Mouse (Mus musculus) gonadal fat pad, adult 2 months (tissue): Measurements from ENCODE around the gene Dusp6. TPM values are rescaled to one million over a fixed set of nuclear protein-coding genes. Genes with fewer than 3 reads are reported as not detected.

Source experiments
- DNase-seq: peaks from one replicate; pipeline ENCODE4 v3.0.0-alpha.2; 2012; ENCODE audit warnings: low read depth
- polyA plus RNA-seq: library from polyadenylated mRNA; depleted of rRNA; stranded (reverse); fragments of >200 nt; gene quantifications from 2 replicates; pipeline ENCODE4 v1.2.3, GENCODE M21; 2012

Gene Dusp6
- polyA plus RNA-seq, 1 experiment = 84.3 TPM

GRCm38 (mm10) chr10:99246797-99247508, 16.1 kb upstream of the Dusp6 start:
- no peak for DNase-seq

GRCm38 (mm10) chr10:99250874-99251281, 12.2 kb upstream of the Dusp6 start:
- no peak for DNase-seq

GRCm38 (mm10) chr10:99253412-99253811, 9.6 kb upstream of the Dusp6 start:
- DNase-seq = no peak

- no peak for DNase-seq
Measured at GRCm38 (mm10) chr10:99255830-99256570, 7.0 kb upstream of the Dusp6 start.

DNA sequence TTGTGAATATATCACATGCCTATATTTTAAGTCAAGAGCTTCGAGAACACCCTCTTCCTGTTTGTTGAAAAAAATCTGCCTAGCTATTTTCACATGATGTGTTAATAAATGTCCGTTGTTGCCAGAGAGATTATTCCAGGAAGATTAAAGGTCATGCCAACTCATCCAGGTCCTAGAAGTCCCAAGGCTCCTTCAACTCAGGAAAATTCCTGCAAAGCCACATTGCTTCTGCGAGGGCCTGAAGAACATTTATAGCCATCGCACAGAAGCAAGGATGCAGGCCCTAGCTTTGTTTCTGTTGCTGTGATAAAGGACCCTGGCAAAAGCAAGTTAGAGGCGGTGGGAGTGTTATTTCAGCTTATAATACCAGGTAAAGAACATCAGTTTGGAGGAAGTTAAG, 5.5 kb upstream of the Dusp6 start:
- no peak for DNase-seq

DNA sequence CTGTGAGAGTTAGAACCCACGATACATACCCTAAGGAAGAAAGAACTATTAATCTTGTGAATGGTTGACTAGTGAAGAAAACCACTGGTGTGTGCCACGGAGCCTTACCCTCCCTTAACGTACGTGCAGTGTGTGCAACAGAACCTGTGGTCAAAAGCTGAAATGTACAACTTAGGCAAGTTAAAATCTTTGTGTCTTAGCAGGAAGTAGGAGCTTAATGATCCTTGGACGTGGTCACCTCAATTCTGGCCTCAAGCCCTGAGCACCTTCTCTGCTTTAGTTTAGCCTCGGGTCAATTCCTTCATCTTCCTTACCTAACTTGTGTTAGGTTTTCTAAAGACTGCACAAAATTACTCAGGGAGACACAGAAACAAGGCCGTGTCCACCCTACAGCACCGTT, 3.2 kb upstream of the Dusp6 start:
- no peak for DNase-seq

DNA sequence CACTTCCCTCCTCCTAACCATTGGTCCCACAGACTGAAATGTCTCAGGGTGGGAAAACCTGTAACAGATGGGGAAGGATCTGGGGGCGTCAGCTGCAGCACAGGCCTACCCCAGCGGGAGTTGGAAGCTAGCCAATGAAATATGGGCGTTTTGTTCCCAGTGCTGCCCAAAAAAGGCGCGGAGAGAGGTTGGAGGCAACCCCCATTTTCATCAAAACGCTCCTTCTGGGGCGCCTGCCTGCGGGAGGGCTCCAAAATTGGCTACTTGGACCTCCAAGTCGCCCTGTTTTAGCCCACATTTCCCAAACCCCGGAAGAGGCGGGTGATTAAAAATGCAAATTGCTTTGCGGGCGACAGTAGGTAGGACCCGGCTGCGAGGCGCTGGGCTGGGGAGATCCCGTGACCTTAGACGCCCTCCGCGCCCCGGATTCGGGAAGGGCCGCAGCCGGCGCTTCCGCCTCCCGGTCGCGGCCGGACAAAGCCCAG, 1.8 kb upstream of the Dusp6 start:
- no peak for DNase-seq

DNA sequence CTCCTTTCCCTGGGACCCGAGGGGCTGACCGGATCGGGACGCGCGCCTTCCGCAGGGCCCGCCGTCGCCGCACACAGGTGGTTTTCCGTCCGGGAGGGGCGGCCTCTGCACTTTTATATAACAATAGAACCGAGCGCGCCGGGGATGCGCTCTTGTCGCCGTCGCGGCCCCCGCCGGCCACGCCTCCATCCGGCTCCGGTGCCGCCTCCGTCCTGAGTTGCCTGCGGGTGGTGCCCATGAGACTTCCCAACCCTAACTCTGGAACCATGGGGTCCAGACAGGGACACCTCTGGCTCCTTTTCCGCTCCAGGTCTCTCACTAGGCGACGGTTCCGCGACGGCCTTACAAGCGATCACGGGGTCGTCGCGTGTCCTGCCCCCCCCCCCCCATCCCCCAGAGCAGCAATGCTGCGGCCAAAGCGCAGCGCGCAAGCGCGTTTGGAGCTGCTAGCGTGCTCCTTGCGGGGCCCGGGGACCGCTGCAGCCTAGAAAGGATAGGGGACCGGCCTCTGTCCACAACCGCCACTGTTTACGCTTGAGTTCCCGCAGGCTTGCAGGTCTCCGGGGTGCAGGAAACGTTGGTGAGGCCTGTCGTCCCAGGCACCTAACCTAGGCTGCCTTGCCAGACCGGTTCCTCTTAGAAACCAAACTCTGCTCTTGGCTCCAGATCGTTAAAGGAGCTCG, 1.3 kb upstream of the Dusp6 start:
- DNase-seq = no peak

DNA sequence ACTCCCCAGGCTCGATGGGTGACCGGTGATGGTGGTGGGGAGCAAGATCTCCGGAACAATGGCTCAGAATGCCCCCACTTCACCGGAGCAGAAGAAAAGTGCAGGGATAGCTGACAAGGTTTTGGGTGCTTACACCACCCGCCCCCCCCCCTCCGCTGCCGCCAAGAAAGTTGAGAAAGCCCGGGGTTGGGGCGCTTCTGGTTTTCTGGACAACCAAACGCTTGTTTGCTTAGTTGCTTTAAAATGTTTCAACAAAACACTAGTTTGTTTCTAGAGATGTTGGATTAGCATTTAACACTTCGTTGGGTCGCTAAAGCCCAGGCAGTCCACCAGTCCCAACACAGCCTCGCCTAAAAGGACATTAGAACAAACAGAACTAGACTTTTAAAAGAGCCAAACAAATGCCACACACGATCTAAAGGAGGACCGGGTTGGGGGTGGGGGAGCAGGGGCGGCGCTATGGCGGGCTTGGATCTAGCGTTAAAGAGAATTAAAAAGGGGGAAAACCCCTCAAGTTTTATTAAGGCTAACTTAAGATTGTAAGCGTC, 638 bp upstream of the Dusp6 start:
- DNase-seq = no peak

DNA sequence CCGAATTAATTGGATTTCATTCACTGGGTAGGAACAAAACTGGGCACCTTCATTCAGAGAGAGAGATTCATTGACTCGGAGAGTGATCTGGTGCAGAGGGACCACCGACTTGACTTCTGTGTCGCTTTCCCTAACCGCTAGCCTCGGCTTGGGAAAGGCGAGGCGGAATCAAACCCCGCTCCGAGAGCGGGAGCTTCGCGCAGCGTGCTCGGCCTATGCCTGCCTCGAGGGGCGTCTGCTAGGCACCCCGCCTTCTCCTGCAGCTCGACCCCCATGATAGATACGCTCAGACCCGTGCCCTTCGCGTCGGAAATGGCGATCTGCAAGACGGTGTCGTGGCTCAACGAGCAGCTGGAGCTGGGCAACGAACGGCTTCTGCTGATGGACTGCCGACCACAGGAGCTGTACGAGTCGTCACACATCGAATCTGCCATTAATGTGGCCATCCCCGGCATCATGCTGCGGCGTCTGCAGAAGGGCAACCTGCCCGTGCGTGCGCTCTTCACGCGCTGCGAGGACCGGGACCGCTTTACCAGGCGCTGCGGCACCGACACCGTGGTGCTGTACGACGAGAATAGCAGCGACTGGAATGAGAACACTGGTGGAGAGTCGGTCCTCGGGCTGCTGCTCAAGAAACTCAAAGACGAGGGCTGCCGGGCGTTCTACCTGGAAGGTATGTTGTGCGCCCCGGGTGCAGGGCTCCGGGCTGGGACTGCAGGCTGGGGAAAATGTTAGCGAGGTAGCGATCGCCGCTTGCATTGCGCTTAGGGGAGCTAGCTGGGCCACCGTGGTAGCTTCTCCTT, 589 bp downstream of the Dusp6 start:
- no peak for DNase-seq

DNA sequence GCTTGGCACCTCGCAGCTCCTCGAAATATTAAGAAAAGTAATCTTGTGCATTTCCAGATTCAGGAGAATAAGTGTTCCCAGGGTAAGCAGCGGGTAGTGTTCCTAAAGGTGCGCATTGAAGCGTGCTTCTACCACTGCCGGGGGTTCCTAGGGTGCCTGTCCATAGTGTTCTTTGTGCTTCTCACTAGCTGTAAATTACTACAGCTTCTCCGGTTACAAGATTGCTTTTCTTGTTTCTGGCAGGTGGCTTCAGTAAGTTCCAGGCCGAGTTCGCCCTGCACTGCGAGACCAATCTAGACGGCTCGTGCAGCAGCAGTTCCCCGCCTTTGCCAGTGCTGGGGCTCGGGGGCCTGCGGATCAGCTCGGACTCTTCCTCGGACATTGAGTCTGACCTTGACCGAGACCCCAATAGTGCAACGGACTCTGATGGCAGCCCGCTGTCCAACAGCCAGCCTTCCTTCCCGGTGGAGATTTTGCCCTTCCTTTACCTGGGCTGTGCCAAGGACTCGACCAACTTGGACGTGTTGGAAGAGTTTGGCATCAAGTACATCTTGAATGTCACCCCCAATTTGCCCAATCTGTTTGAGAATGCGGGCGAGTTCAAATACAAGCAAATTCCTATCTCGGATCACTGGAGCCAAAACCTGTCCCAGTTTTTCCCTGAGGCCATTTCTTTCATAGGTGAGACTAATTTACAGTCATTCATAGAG, 1.4 kb downstream of the Dusp6 start:
- no peak for DNase-seq

GRCm38 (mm10) chr10:99265011-99265694, 2.1 kb downstream of the Dusp6 start:
- no peak for DNase-seq

DNA sequence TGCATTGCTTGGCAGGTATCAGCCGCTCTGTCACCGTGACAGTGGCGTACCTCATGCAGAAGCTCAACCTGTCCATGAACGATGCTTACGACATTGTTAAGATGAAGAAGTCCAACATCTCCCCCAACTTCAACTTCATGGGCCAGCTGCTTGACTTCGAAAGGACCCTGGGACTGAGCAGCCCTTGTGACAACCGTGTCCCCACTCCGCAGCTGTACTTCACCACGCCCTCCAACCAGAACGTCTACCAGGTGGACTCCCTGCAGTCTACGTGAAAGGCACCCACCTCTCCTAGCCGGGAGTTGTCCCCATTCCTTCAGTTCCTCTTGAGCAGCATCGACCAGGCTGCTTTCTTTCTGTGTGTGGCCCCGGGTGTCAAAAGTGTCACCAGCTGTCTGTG, 3.0 kb downstream of the Dusp6 start:
- DNase-seq = no peak

DNA sequence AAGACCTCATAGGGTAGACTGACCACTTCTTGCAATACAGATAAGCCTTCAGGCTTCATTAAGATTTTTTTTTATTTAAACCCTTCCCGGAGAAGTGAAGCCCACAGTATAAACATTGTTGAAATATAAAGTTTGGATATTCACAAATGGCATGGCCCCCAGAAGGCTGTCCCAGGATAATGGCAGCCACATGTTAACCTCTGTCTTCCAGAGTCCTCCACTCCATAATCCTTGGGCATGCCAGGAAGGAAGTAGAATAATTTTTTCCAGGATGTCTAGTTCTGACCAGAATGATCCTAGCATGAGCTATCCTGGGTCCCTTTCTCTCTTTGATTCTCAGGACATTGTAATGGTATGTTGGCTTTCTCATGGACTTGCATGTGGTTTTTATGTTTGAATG, 4.6 kb downstream of the Dusp6 start:
- no peak for DNase-seq

- DNase-seq = no peak
Measured at GRCm38 (mm10) chr10:99268421-99269300, 5.6 kb downstream of the Dusp6 start.

- no peak for DNase-seq
Measured at GRCm38 (mm10) chr10:99269301-99269701, 6.3 kb downstream of the Dusp6 start.

GRCm38 (mm10) chr10:99269704-99270103, 6.7 kb downstream of the Dusp6 start:
- no peak for DNase-seq

- no peak for DNase-seq
Measured at GRCm38 (mm10) chr10:99270406-99270805, 7.4 kb downstream of the Dusp6 start.

DNA sequence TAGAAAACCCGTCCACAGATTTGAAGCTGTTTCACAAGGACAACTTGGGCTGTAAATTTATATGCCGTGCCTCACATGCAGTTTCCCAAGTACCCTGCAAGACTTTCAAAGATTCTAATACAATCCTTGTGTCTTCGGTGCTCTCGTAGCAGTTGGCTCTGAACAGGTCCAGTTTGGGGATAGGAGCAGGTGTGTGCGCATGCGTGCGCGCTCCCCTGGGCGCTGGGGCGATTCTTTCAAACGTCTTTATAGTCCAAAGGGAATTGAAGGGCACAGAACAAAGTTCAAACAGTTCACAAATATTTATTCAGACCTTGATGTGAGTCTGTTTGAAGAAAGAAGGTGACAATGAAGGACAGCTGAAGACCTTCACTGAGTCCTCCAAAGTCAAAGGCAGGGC, 8.0 kb downstream of the Dusp6 start:
- DNase-seq = no peak
